Mouse (Mus musculus) lung, embryonic 14.5 days (tissue): ENCODE results near the gene Urgcp. TPM values are rescaled to one million over a fixed set of nuclear protein-coding genes. Genes with fewer than 3 reads are reported as not detected.

ENCODE experiments used
- ATAC-seq: fragments of 200-750 bp; cut with Nextera tagmentation; 2 replicates; pipeline ENCODE4 v1.8.0; 2017; ENCODE audit warnings: mild to moderate bottlenecking, moderate TSS enrichment, moderate library complexity; ENCODE audit not compliant: insufficient read depth
- DNase-seq: peaks from one replicate; pipeline ENCODE4 v3.0.0-alpha.2; 2015
- H3K27ac ChIP-seq: fragments of 300-500 bp; sonication (generic); 2 replicates; pipeline ENCODE4 v1.5.1; 2014; ENCODE audit warnings: low read depth, mild to moderate bottlenecking, moderate library complexity
- H3K27me3 ChIP-seq: fragments of 300-500 bp; sonication (generic); 2 replicates; pipeline ENCODE4 v1.6.1; 2014; ENCODE audit warnings: low read length, control low read depth; ENCODE audit not compliant: insufficient read depth
- H3K36me3 ChIP-seq: fragments of 300-500 bp; sonication (generic); 2 replicates; pipeline ENCODE4 v1.6.1; 2014; ENCODE audit warnings: control low read depth; ENCODE audit not compliant: insufficient read depth
- H3K4me1 ChIP-seq: fragments of 300-500 bp; sonication (generic); 2 replicates; pipeline ENCODE4 v1.6.1; 2014; ENCODE audit warnings: antibody characterized with exemption, control low read depth; ENCODE audit not compliant: insufficient read depth
- H3K4me2 ChIP-seq: fragments of 300-500 bp; sonication (generic); 2 replicates; pipeline ENCODE4 v1.6.1; 2014; ENCODE audit warnings: mild to moderate bottlenecking
- H3K4me3 ChIP-seq: fragments of 300-500 bp; sonication (generic); 2 replicates; pipeline ENCODE4 v1.5.1; 2014; ENCODE audit warnings: low read depth, low read length
- H3K9ac ChIP-seq: fragments of 300-500 bp; sonication (generic); 2 replicates; pipeline ENCODE4 v1.6.1; 2014
- H3K9me3 ChIP-seq: fragments of 300-500 bp; sonication (generic); 2 replicates; pipeline ENCODE4 v1.6.1; 2016; ENCODE audit warnings: low read depth, low read length, control low read depth
- CTCF ChIP-seq: IDR thresholded peaks from 2 replicates; pipeline ENCODE4 v1.5.1; 2016; ENCODE audit warnings: antibody characterized with exemption, low read depth
- WGBS: fragments of 180-500 bp; shearing (Covaris S2); extraction: QIAGEN DNeasy Blood & Tissue Kit; methylation state at CpG from one replicate; pipeline ENCODE4 v1.1.7; 2014; 5-methylcytosine and 5-hydroxymethylcytosine counted together
- polyA plus RNA-seq: library from polyadenylated mRNA; unstranded; fragments of >200 nt; fragmentation: Nextera tagmentation; extraction: Ambion mirVana; gene quantifications from 2 replicates; pipeline ENCODE4 v1.2.1, GENCODE M21; 2014

The Urgcp gene
- polyA plus RNA-seq, 1 experiment from 2014 or later: 20.1 TPM

- ATAC-seq (no peak), DNase-seq (no peak)
- WGBS: 85% methylated on average over 5 of the region's 5 CpGs
- H3K27me3 ChIP-seq: no peaks in the 10 kb centered on the region
- H3K4me1 ChIP-seq: no peaks in the 10 kb centered on the region
- H3K4me3 ChIP-seq: no peak overlapping the region
- H3K9ac ChIP-seq: no peak overlapping the region
- no peak overlapping the region for H3K27ac ChIP-seq
- no peaks in the 10 kb centered on the region for H3K36me3 ChIP-seq
- no peak overlapping the region for H3K4me2 ChIP-seq
- no peaks in the 10 kb centered on the region for H3K9me3 ChIP-seq
- no peak for TF ChIP-seq CTCF
These were observed 25.0 kb downstream of the Urgcp start for GRCm38 (mm10) chr11:5737137-5737536.

DNA sequence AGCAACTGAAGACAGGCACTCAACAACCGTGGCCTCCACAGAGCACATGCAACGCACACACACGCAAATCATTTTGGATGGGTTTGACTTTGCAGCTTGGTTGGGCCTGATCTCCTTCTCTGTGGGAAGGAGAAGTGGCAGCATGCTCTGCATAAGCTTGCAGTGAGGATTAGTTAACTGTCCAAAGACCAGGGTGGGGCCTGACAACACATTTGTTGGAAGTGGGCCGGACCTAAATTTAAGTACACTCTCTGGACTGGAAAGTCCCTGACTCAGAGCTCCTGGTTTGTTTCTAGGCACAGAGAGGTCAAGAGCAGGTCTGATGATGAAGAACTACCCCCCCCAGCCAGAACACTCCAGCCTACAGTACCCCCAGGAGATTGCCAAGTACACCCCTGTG, 27.9 kb downstream of the Urgcp start:
- H3K27me3 ChIP-seq: no peaks in the 10 kb centered on the region
- WGBS: 90% methylated on average over 4 of the region's 4 CpGs
- no peaks in the 10 kb centered on the region for H3K4me1 ChIP-seq
- no peaks in the 10 kb centered on the region for H3K36me3 ChIP-seq
- H3K4me3 ChIP-seq: no peak overlapping the region
- no peaks in the 10 kb centered on the region for H3K9me3 ChIP-seq
- DNase-seq: no peak
- no peak for ATAC-seq
- no peak overlapping the region for H3K27ac ChIP-seq
- no peak overlapping the region for H3K9ac ChIP-seq
- no peak overlapping the region for H3K4me2 ChIP-seq
- TF ChIP-seq CTCF: no peak

GRCm38 (mm10) chr11:5732401-5732800, 29.8 kb downstream of the Urgcp start:
- H3K4me1 ChIP-seq: no peaks in the 10 kb centered on the region
- DNase-seq (no peak), ATAC-seq (no peak)
- 56% methylated on average over 5 of the region's 5 CpGs for WGBS
- H3K27me3 ChIP-seq: no peaks in the 10 kb centered on the region
- H3K9me3 ChIP-seq: no peaks in the 10 kb centered on the region
- H3K27ac ChIP-seq: no peak overlapping the region
- no peak overlapping the region for H3K4me3 ChIP-seq
- H3K36me3 ChIP-seq: no peaks in the 10 kb centered on the region
- no peak overlapping the region for H3K9ac ChIP-seq
- no peak for TF ChIP-seq CTCF
- no peak overlapping the region for H3K4me2 ChIP-seq

DNA sequence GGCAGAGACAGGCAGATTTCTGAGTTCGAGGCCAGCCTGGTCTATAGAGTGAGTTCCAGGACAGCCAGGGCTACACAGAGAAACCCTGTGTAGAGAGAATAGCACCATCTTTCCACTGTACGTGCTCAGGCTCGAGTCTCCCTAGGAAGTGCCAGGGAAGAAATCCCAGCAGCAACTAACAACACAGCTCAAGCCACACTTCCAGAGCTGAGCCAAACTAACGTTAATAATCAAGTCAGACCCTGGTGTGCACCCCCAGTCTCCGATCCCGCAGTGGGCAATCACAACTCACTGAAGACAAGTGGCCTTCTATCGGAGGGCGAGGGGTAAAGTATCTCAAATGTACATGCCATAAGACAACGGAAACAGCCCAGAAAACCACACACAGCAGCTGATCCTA, 32.6 kb downstream of the Urgcp start:
- TF ChIP-seq CTCF: no peak
- ATAC-seq: no peak

DNA sequence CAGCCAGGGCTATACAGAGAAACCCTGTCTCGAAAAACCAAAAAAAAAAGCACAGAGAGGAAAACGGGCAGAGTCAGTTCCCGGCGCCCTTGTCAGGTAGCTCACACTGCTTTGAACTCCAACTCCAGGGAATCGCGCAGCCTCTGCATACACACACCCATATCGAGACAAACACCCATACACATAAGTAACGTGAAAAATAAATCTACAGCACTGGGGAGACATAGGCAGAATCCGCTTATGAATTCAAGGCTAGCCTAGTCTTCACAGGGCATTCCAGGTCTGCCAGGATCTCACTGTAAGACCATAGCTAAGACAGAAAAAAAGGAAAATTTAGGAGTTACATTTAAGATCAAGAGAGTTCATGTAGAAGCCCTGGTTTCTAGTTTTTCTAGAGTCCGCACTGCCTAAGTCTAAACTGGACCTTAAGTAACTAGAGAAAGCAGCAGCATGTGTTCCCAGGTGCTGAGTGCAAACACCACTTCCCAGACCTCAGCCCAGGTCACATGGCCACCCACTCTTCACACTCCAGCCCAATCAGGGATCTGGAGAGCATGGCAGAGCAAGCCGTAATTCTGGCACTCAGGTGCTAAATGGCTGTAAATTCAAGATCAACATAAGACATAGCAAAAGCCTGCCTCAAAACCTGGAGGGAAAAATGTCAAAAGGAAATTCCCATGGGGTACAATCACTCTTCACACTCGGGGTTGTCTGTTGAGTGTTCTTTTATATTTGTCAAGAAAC, 43.4 kb downstream of the Urgcp start:
- no peak for TF ChIP-seq CTCF
- Histone ChIP-seq H3K4me1 (no peaks in the 10 kb centered on the region), H3K4me3 (no peak overlapping the region), H3K27me3 (no peaks in the 10 kb centered on the region), H3K9ac (no peak overlapping the region), H3K36me3 (peaks cover 49% of the 10 kb centered on the region), H3K9me3 (no peaks in the 10 kb centered on the region), H3K4me2 (no peak overlapping the region), H3K27ac (no peak overlapping the region)
- WGBS: 90% methylated on average over 12 of the region's 12 CpGs
- DNase-seq (no peak), ATAC-seq (no peak)

More for the DNA sequence above, 32.6 kb downstream of the Urgcp start:
- Histone ChIP-seq H3K36me3 (peaks cover under 1% of the 10 kb centered on the region; the same call in 1 of the 2 replicates), H3K4me3 (no peak overlapping the region), H3K9me3 (no peaks in the 10 kb centered on the region), H3K27me3 (no peaks in the 10 kb centered on the region), H3K9ac (no peak overlapping the region), H3K4me2 (no peak overlapping the region), H3K4me1 (no peaks in the 10 kb centered on the region), H3K27ac (no peak overlapping the region)
- DNase-seq: no peak
- WGBS: 87% methylated on average over 9 of the region's 9 CpGs

- 88% methylated on average over 34 of the region's 34 CpGs for WGBS
- no peak overlapping the region for H3K27ac ChIP-seq
- ATAC-seq (no peak), DNase-seq (peak; percentile 14)
- no peak overlapping the region for H3K9ac ChIP-seq
- H3K27me3 ChIP-seq: no peaks in the 10 kb centered on the region
- no peaks in the 10 kb centered on the region for H3K4me1 ChIP-seq
- H3K36me3 ChIP-seq: peaks cover 47% of the 10 kb centered on the region
- H3K4me3 ChIP-seq: no peak overlapping the region
- H3K9me3 ChIP-seq: no peaks in the 10 kb centered on the region
- H3K4me2 ChIP-seq: no peak overlapping the region
- no peak for TF ChIP-seq CTCF
These were observed 45.1 kb downstream of the Urgcp start for GRCm38 (mm10) chr11:5716938-5717705.

DNA sequence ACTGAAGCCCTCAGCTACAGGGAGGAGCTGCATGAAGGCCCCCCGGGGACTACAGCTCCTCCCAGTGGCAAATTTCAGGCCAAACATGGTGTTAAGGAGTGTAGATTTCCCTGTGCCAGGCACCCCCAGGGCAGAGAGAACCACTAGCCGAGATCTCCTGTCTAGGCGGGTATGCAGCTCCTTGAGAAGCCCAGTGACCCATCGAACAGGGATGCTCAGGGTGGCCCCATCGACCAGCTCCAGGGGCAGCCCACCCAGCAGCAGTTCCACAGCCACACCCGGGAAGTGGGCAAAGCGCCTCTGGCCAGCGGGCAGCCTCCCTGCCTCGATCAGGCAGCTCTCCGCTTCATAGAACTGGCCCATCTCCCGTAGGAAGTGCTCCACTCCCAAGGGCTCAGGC, 45.9 kb downstream of the Urgcp start:
- no peak for DNase-seq
- Histone ChIP-seq H3K9ac (no peak overlapping the region), H3K27ac (no peak overlapping the region), H3K9me3 (no peaks in the 10 kb centered on the region), H3K4me2 (no peak overlapping the region), H3K4me1 (no peaks in the 10 kb centered on the region), H3K36me3 (peaks cover 44% of the 10 kb centered on the region), H3K27me3 (no peaks in the 10 kb centered on the region), H3K4me3 (no peak overlapping the region)
- no peak for ATAC-seq
- WGBS: 81% methylated on average over 11 of the region's 11 CpGs
- TF ChIP-seq CTCF: no peak
